Mouse (Mus musculus) G1E (cell line): Measurements from ENCODE around the gene Ppm1h.

ENCODE experiments used
- CTCF ChIP-seq: IDR thresholded peaks from 2 replicates; pipeline ENCODE4 v1.5.1; 2012; ENCODE audit warnings: low read depth, low read length, inconsistent platforms, mixed read lengths
- GATA1 ChIP-seq: IDR thresholded peaks from 2 replicates; pipeline ENCODE4 v1.6.1; 2012; ENCODE audit warnings: borderline replicate concordance, low read length, inconsistent platforms, mixed read lengths
- POLR2AphosphoS5 ChIP-seq: IDR thresholded peaks from 2 replicates; pipeline ENCODE4 v1.6.1; 2012; ENCODE audit warnings: low read depth, low read length, inconsistent platforms; ENCODE audit not compliant: insufficient replicate concordance

GRCm38 (mm10) chr10:122809851-122810250 lies 131.3 kb downstream of the Ppm1h start:
- no peak for TF ChIP-seq CTCF
- no peak for TF ChIP-seq GATA1
- no peak for TF ChIP-seq POLR2AphosphoS5
